Mouse (Mus musculus): ENCODE measurements around the gene Ckap4. TPM values are rescaled to one million over a fixed set of nuclear protein-coding genes. Genes with fewer than 3 reads are reported as not detected.

The Ckap4 gene
- polyA plus RNA-seq (2012; rRNA removed; ENCODE audit: low replicate concordance): 8.3 and 14.4 TPM in 2 replicates

GRCm38 (mm10) chr10:84533912-84534671 lies at the start of gene Ckap4:
TSS of gene Ckap4 (minus strand) at chr10:84534062.

GRCm38 (mm10) chr10:84576395-84577070 lies 42.7 kb upstream of the Ckap4 start, which contains the start of gene Tcp11l2:
TSS of gene Tcp11l2 (plus strand) at chr10:84576626.

Other genes with a start within 250 kb of the Ckap4 start
- gene Nuak1, start 93.5 kb downstream of the Ckap4 start, polyA plus RNA-seq (2012; rRNA removed; ENCODE audit: low replicate concordance): 1.2 and 2.0 TPM in 2 replicates
- gene Tcp11l2, start 42.6 kb upstream of the Ckap4 start, polyA plus RNA-seq (2012; rRNA removed; ENCODE audit: low replicate concordance): 6.9 and 18.0 TPM in 2 replicates
- 0.76 and 0.96 TPM in 2 replicates for gene Polr3b, start 88.2 kb upstream of the Ckap4 start, polyA plus RNA-seq (2012; rRNA removed; ENCODE audit: low replicate concordance)
- gene Rfx4, start 222.0 kb upstream of the Ckap4 start, polyA plus RNA-seq (2012; rRNA removed; ENCODE audit: low replicate concordance): not detected in 2 replicates

Measured in duodenum, adult 2 months (tissue).